Mouse (Mus musculus): ENCODE measurements around the gene Anxa9. TPM values are rescaled to one million over a fixed set of nuclear protein-coding genes. Genes with fewer than 3 reads are reported as not detected.

The Anxa9 gene
- polyA plus RNA-seq, 1 experiment from 2014 or later: 3.7 TPM

GRCm38 (mm10) chr3:95301204-95301796 is 5.7 kb downstream of the Anxa9 start:
- Histone ChIP-seq H3K36me3 (ENCODE audit: control insufficient read depth, insufficient read depth, low read length) (no peaks in the 10 kb centered on the region), H3K4me3 (ENCODE audit: low read length) (no peak overlapping the region), H3K27me3 (ENCODE audit: control insufficient read depth, insufficient read depth, low read length) (no peaks in the 10 kb centered on the region), H3K4me2 (replicated peaks; ENCODE audit: low read depth, low read length) (no peak overlapping the region), H3K9ac (ENCODE audit: low read depth, low read length) (no peak overlapping the region), H3K9me3 (ENCODE audit: control insufficient read depth, low read length) (no peaks in the 10 kb centered on the region), H3K27ac (ENCODE audit: low read depth, low read length) (no peak overlapping the region), H3K4me1 (ENCODE audit: control insufficient read depth, insufficient read depth, low read length) (no peaks in the 10 kb centered on the region; the same call in 1 of the 2 replicates)
- 82% methylated on average over 3 of the region's 3 CpGs for WGBS
- no peak for ATAC-seq (ENCODE audit: low FRiP score, low TSS enrichment)

GRCm38 (mm10) chr3:95298018-95298417 is 9.0 kb downstream of the Anxa9 start:
- H3K27ac ChIP-seq (ENCODE audit: low read depth, low read length): no peak overlapping the region
- WGBS: 83% methylated on average over 7 of the region's 7 CpGs
- no peaks in the 10 kb centered on the region for H3K27me3 ChIP-seq (ENCODE audit: control insufficient read depth, insufficient read depth, low read length)
- H3K4me3 ChIP-seq (ENCODE audit: low read length): no peak overlapping the region
- H3K9me3 ChIP-seq (ENCODE audit: control insufficient read depth, low read length): no peaks in the 10 kb centered on the region
- H3K4me2 ChIP-seq (replicated peaks; ENCODE audit: low read depth, low read length): no peak overlapping the region
- H3K4me1 ChIP-seq (ENCODE audit: control insufficient read depth, insufficient read depth, low read length): no peaks in the 10 kb centered on the region; the same call in 1 of the 2 replicates
- no peak for ATAC-seq (ENCODE audit: low FRiP score, low TSS enrichment)
- no peak overlapping the region for H3K9ac ChIP-seq (ENCODE audit: low read depth, low read length)
- peaks cover 22% of the 10 kb centered on the region for H3K36me3 ChIP-seq (ENCODE audit: control insufficient read depth, insufficient read depth, low read length)

- H3K4me1 ChIP-seq (ENCODE audit: control insufficient read depth, insufficient read depth, low read length): no peaks in the 10 kb centered on the region; the same call in 1 of the 2 replicates
- H3K9me3 ChIP-seq (ENCODE audit: control insufficient read depth, low read length): no peaks in the 10 kb centered on the region
- 12% methylated on average over 5 of the region's 5 CpGs for WGBS
- H3K27me3 ChIP-seq (ENCODE audit: control insufficient read depth, insufficient read depth, low read length): no peaks in the 10 kb centered on the region
- peaks cover 33% of the 10 kb centered on the region for H3K36me3 ChIP-seq (ENCODE audit: control insufficient read depth, insufficient read depth, low read length)
- no peak overlapping the region for H3K4me3 ChIP-seq (ENCODE audit: low read length)
- H3K9ac ChIP-seq (ENCODE audit: low read depth, low read length): no peak overlapping the region
- H3K27ac ChIP-seq (ENCODE audit: low read depth, low read length): no peak overlapping the region
- no peak overlapping the region for H3K4me2 ChIP-seq (replicated peaks; ENCODE audit: low read depth, low read length)
- ATAC-seq (ENCODE audit: low FRiP score, low TSS enrichment): peak; percentile 48; the same call in 1 of the 2 replicates
Observed at GRCm38 (mm10) chr3:95296103-95296469, 10.9 kb downstream of the Anxa9 start.

- 73% methylated on average over 11 of the region's 11 CpGs for WGBS
- Histone ChIP-seq H3K9ac (ENCODE audit: low read depth, low read length) (no peak overlapping the region), H3K27me3 (ENCODE audit: control insufficient read depth, insufficient read depth, low read length) (no peaks in the 10 kb centered on the region), H3K9me3 (ENCODE audit: control insufficient read depth, low read length) (no peaks in the 10 kb centered on the region), H3K4me3 (ENCODE audit: low read length) (no peak overlapping the region), H3K36me3 (ENCODE audit: control insufficient read depth, insufficient read depth, low read length) (peaks cover 36% of the 10 kb centered on the region), H3K27ac (ENCODE audit: low read depth, low read length) (no peak overlapping the region), H3K4me2 (replicated peaks; ENCODE audit: low read depth, low read length) (no peak overlapping the region), H3K4me1 (ENCODE audit: control insufficient read depth, insufficient read depth, low read length) (no peaks in the 10 kb centered on the region; the same call in 1 of the 2 replicates)
- ATAC-seq (ENCODE audit: low FRiP score, low TSS enrichment): 0 out of 2 replicates have a peak, but pooled peaks have one; percentile 29
Observed at GRCm38 (mm10) chr3:95295321-95296102, 11.5 kb downstream of the Anxa9 start.

GRCm38 (mm10) chr3:95294718-95295117 is 12.3 kb downstream of the Anxa9 start:
- H3K4me2 ChIP-seq (replicated peaks; ENCODE audit: low read depth, low read length): no peak overlapping the region
- peaks cover 38% of the 10 kb centered on the region for H3K36me3 ChIP-seq (ENCODE audit: control insufficient read depth, insufficient read depth, low read length)
- no peaks in the 10 kb centered on the region; the same call in 1 of the 2 replicates for H3K4me1 ChIP-seq (ENCODE audit: control insufficient read depth, insufficient read depth, low read length)
- no peaks in the 10 kb centered on the region for H3K9me3 ChIP-seq (ENCODE audit: control insufficient read depth, low read length)
- H3K4me3 ChIP-seq (ENCODE audit: low read length): no peak overlapping the region
- WGBS: 87% methylated on average over 5 of the region's 5 CpGs
- H3K27ac ChIP-seq (ENCODE audit: low read depth, low read length): no peak overlapping the region
- no peaks in the 10 kb centered on the region for H3K27me3 ChIP-seq (ENCODE audit: control insufficient read depth, insufficient read depth, low read length)
- no peak overlapping the region for H3K9ac ChIP-seq (ENCODE audit: low read depth, low read length)
- ATAC-seq (ENCODE audit: low FRiP score, low TSS enrichment): no peak

GRCm38 (mm10) chr3:95294316-95294715 is 12.7 kb downstream of the Anxa9 start:
- Histone ChIP-seq H3K9ac (ENCODE audit: low read depth, low read length) (no peak overlapping the region), H3K4me3 (ENCODE audit: low read length) (no peak overlapping the region), H3K36me3 (ENCODE audit: control insufficient read depth, insufficient read depth, low read length) (peaks cover 38% of the 10 kb centered on the region), H3K27ac (ENCODE audit: low read depth, low read length) (no peak overlapping the region), H3K4me1 (ENCODE audit: control insufficient read depth, insufficient read depth, low read length) (no peaks in the 10 kb centered on the region; the same call in 1 of the 2 replicates), H3K4me2 (replicated peaks; ENCODE audit: low read depth, low read length) (no peak overlapping the region), H3K9me3 (ENCODE audit: control insufficient read depth, low read length) (no peaks in the 10 kb centered on the region), H3K27me3 (ENCODE audit: control insufficient read depth, insufficient read depth, low read length) (no peaks in the 10 kb centered on the region)
- no peak for ATAC-seq (ENCODE audit: low FRiP score, low TSS enrichment)
- 89% methylated on average over 7 of the region's 7 CpGs for whole genome bisulfite sequencing

- 53% methylated on average over 11 of the region's 11 CpGs for WGBS
- Histone ChIP-seq H3K4me3 (ENCODE audit: low read length) (no peak overlapping the region), H3K27ac (ENCODE audit: low read depth, low read length) (no peak overlapping the region), H3K9me3 (ENCODE audit: control insufficient read depth, low read length) (no peaks in the 10 kb centered on the region), H3K4me1 (ENCODE audit: control insufficient read depth, insufficient read depth, low read length) (no peaks in the 10 kb centered on the region; the same call in 1 of the 2 replicates), H3K4me2 (replicated peaks; ENCODE audit: low read depth, low read length) (no peak overlapping the region), H3K9ac (ENCODE audit: low read depth, low read length) (no peak overlapping the region), H3K36me3 (ENCODE audit: control insufficient read depth, insufficient read depth, low read length) (peaks cover 41% of the 10 kb centered on the region), H3K27me3 (ENCODE audit: control insufficient read depth, insufficient read depth, low read length) (no peaks in the 10 kb centered on the region)
- ATAC-seq (ENCODE audit: low FRiP score, low TSS enrichment): no peak
Observed at GRCm38 (mm10) chr3:95293537-95293936, 13.4 kb downstream of the Anxa9 start.

GRCm38 (mm10) chr3:95292899-95293298 is 14.1 kb downstream of the Anxa9 start:
- no peaks in the 10 kb centered on the region for H3K9me3 ChIP-seq (ENCODE audit: control insufficient read depth, low read length)
- H3K4me3 ChIP-seq (ENCODE audit: low read length): no peak overlapping the region
- WGBS: 86% methylated on average over 2 of the region's 2 CpGs
- no peaks in the 10 kb centered on the region; the same call in 1 of the 2 replicates for H3K4me1 ChIP-seq (ENCODE audit: control insufficient read depth, insufficient read depth, low read length)
- no peak for ATAC-seq (ENCODE audit: low FRiP score, low TSS enrichment)
- H3K27ac ChIP-seq (ENCODE audit: low read depth, low read length): no peak overlapping the region
- H3K36me3 ChIP-seq (ENCODE audit: control insufficient read depth, insufficient read depth, low read length): peaks cover 48% of the 10 kb centered on the region
- H3K27me3 ChIP-seq (ENCODE audit: control insufficient read depth, insufficient read depth, low read length): no peaks in the 10 kb centered on the region
- no peak overlapping the region for H3K9ac ChIP-seq (ENCODE audit: low read depth, low read length)
- no peak overlapping the region for H3K4me2 ChIP-seq (replicated peaks; ENCODE audit: low read depth, low read length)

- no peaks in the 10 kb centered on the region for H3K27me3 ChIP-seq (ENCODE audit: control insufficient read depth, insufficient read depth, low read length)
- 82% methylated on average over 4 of the region's 4 CpGs for WGBS
- no peak overlapping the region for H3K4me2 ChIP-seq (replicated peaks; ENCODE audit: low read depth, low read length)
- no peaks in the 10 kb centered on the region for H3K9me3 ChIP-seq (ENCODE audit: control insufficient read depth, low read length)
- no peak overlapping the region for H3K27ac ChIP-seq (ENCODE audit: low read depth, low read length)
- no peak overlapping the region for H3K9ac ChIP-seq (ENCODE audit: low read depth, low read length)
- ATAC-seq (ENCODE audit: low FRiP score, low TSS enrichment): no peak
- H3K4me1 ChIP-seq (ENCODE audit: control insufficient read depth, insufficient read depth, low read length): no peaks in the 10 kb centered on the region; the same call in 1 of the 2 replicates
- no peak overlapping the region for H3K4me3 ChIP-seq (ENCODE audit: low read length)
- peaks cover 52% of the 10 kb centered on the region for H3K36me3 ChIP-seq (ENCODE audit: control insufficient read depth, insufficient read depth, low read length)
Observed at GRCm38 (mm10) chr3:95291041-95291440, 15.9 kb downstream of the Anxa9 start.
